Mouse (Mus musculus) heart, adult 18-20 months (tissue): ENCODE measurements around the gene C9orf72. TPM values are rescaled to one million over a fixed set of nuclear protein-coding genes. Genes with fewer than 3 reads are reported as not detected.

Source experiments
- total RNA-seq, 2 experiments: library from RNA; stranded (reverse); gene quantifications; 2 replicates each; pipeline ENCODE4 v1.2.3; 2021

C9orf72 gene
- total RNA-seq, 2 experiments from 2014 or later, result 21.6 to 23.5 TPM

Other genes with a start within 250 kb of the C9orf72 start
- gene Ifnk, start 74.1 kb downstream of the C9orf72 start, total RNA-seq, result not detected
- 1 to 10 TPM; 1.0 to 1.9 TPM for gene Mob3b, start 68.7 kb downstream of the C9orf72 start, total RNA-seq